Mouse (Mus musculus) macrophage (primary cell): Measurements from ENCODE around the gene Olfr705. TPM values are rescaled to one million over a fixed set of nuclear protein-coding genes. Genes with fewer than 3 reads are reported as not detected.
"Not testable (repeated sequence)": the region's sequence is repeated elsewhere in the genome, so short reads cannot be mapped to it uniquely, and the experiment has no call there.

Source experiments
- H3K27ac ChIP-seq: fragments of 350-480 bp; formaldehyde crosslinking; 2 replicates; pipeline ENCODE4 v1.9.0; 2021
- H3K36me3 ChIP-seq: fragments of 350-480 bp; formaldehyde crosslinking; 2 replicates; pipeline ENCODE4 v1.9.0; 2021; ENCODE audit errors: inconsistent target
- H3K4me3 ChIP-seq: fragments of 350-480 bp; formaldehyde crosslinking; 2 replicates; pipeline ENCODE4 v1.9.0; 2021; ENCODE audit errors: inconsistent target
- H3K79me2 ChIP-seq: fragments of 350-480 bp; formaldehyde crosslinking; 2 replicates; pipeline ENCODE4 v1.9.0; 2021; ENCODE audit errors: inconsistent target
- WGBS: methylation state at CpG from one replicate; pipeline ENCODE4 v1.1.7; 2026; ENCODE audit warnings: inconsistent platforms; ENCODE audit not compliant: missing documents; 5-methylcytosine and 5-hydroxymethylcytosine counted together
- polyA plus RNA-seq: library from polyadenylated mRNA; stranded (reverse); fragments of 250-400 nt; gene quantifications from 3 replicates; pipeline ENCODE4 v1.2.4, GENCODE M21; 2018; ENCODE audit warnings: inconsistent platforms
- total RNA-seq, 78 experiments: library from RNA; depleted of rRNA; stranded (reverse); fragments of 250-400 nt; gene quantifications; 1 replicate in 9 of 78; 2 replicates in 24 of 78; 3 replicates in 43 of 78; 4 replicates in 2 of 78; pipeline ENCODE4 v1.2.4; 2018; ENCODE audit warnings: inconsistent platforms in 56 of 78

The Olfr705 gene
- total RNA-seq (2018; cell fraction: chromatin; rRNA removed): not detected
- total RNA-seq (2018; cell fraction: cytosol; rRNA removed): not detected
- not detected for total RNA-seq (2018; cell fraction: nucleus; rRNA removed)
- not detected in 3 replicates for polyA plus RNA-seq

DNA sequence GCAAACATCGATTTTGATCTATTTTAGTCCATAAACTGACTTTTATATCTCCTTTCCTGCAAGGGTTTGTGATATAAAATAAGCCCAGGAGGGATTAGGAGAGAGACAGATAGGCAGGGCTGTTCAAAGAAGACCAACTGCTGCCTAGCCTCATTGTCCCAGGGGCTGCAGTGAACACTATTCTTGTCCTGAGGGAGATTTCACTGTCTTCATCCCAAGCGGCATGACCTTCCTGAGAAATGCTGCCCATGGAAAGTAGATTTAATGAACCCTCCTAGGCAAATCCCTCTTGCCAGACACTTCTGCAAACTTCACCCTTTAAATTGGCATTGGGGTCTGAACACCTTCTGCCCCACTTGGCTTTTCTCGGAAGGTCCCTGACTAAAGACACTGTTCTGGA is at the start of gene Olfr705:
Gene Olfr705 (minus strand): TSS at position 101 of the 400 bp plus-strand sequence.
- no peak within 1 kb of the TSS for H3K27ac ChIP-seq
- no peaks in the 10 kb centered on the region for H3K36me3 ChIP-seq
- no peak within 1 kb of the TSS for H3K4me3 ChIP-seq
- H3K79me2 ChIP-seq: no peaks in the 10 kb centered on the region
- 86% methylated on average over 3 of the region's 3 CpGs for WGBS

DNA sequence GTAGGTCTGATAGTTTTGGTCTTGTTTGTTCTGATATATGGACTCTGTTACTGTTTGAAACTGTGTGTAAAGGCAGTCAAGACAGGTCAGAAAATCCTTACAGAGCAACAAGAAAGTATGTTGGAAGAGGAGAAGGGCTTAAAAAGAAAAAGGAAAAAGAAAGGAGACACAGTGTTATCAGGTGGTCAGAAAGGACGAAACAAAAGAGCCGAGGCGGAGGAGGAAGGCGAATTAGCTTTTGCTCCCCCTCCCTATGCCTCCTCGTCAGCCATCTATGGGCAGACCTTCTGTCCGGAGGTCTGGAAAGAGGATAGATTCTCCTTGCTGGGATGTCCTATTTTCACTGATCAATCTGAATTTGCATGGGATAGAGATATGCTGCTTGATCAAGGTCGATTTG is 44.3 kb upstream of the Olfr705 start:
- not testable (repeated sequence) for H3K4me3 ChIP-seq, H3K36me3 ChIP-seq, H3K27ac ChIP-seq, H3K79me2 ChIP-seq
- WGBS: 83% methylated on average over 2 of the region's 7 CpGs

DNA sequence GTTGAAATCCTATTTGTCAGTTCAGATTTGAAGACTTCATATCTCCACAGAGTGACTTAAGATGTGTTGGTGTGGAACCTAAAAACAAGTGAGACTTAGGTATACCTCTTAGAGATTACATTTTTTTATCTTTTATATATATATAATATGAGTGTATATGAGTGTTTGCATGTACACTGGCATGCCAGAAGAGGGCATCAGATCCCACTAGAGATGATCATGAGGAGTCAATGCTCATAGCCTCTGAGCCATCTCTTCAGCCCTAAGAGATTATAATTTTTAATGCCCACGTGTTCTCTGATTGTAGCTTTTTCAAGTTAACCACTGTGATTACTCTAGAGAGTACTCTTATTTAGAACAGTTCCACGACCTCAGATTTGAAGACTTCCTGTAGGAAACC is 31.0 kb upstream of the Olfr705 start, which contains the start of gene Olfr1532-ps1:
Gene Olfr1532-ps1 (plus strand): TSS at position 326 of the 400 bp plus-strand sequence.
- no peak within 1 kb of the TSS for H3K27ac ChIP-seq
- H3K36me3 ChIP-seq: no peaks in the 10 kb centered on the region
- H3K4me3 ChIP-seq: no peak within 1 kb of the TSS
- WGBS: 60% methylated on average over 2 of the region's 2 CpGs
- H3K79me2 ChIP-seq: no peaks in the 10 kb centered on the region

DNA sequence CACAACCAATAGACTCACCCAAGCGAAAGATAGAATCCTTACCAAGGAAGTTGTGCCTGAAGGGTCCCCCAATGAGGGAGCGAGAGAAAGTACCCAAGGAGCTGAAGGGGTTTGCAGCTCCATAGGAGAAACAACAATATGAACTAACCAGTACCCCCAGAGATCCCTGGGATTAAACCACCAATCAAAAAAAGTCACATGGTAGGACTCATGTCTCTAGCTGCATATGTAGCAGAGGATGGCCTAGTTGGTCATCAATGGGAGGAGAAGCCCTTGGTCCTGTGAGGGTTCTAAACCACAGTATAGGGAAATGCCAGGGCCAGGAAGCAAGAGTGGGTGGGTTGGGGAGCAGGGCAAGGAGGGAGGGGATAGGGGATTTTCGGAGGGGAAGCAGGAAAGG is 24.4 kb upstream of the Olfr705 start, which contains the start of gene Olfr707:
Gene Olfr707 (minus strand): TSS at position 101 of the 400 bp plus-strand sequence.
- H3K36me3 ChIP-seq, H3K4me3 ChIP-seq, H3K79me2 ChIP-seq, H3K27ac ChIP-seq: not testable (repeated sequence)
- WGBS: 91% methylated on average over 3 of the region's 3 CpGs

DNA sequence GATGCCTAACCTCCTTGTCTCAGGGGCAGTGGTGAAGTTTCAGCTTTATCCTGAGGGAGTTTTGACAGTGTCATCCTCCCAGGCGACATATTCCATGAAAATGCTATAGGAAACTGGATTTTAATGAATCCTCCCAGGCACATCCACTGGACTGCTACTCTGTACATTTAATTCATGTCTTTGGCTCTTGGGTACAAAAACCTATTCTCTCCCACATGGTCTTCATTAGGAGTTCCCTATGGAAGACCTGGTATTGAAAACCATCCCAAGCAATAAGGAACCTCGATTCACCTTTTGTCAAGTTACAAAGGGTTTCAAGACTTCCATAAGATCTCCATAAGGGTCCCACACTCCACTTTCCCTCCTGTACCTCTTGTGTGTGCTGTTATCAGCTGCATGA is 11.4 kb upstream of the Olfr705 start, which contains the start of gene Olfr706:
Gene Olfr706 (minus strand): TSS at position 101 of the 400 bp plus-strand sequence.
- no peaks in the 10 kb centered on the region for H3K36me3 ChIP-seq
- H3K79me2 ChIP-seq: no peaks in the 10 kb centered on the region
- 96% methylated on average over 2 of the region's 2 CpGs for WGBS
- H3K4me3 ChIP-seq: no peak within 1 kb of the TSS
- H3K27ac ChIP-seq: no peak within 1 kb of the TSS

DNA sequence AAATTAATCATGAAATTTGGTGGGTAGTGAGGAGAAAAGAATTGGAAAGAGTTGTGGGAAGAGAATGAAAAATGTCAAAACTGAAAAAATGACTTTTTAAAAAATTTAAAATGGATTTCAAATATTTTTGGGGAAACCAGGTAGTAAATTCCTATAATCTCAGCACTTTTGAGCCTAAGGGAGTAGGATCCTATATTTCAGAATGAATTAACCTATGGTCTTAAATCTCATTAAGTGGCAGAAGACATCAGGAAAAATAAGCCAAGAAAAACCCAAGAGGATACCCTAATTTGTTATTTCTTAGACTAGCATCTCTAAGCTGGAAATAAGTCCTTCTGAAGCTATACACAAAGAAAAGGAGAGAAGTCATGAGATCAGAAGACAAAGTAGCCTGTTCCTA is 13.8 kb downstream of the Olfr705 start, which contains the start of gene Olfr704:
Gene Olfr704 (plus strand): TSS at position 301 of the 400 bp plus-strand sequence.
- no peak within 1 kb of the TSS for H3K27ac ChIP-seq
- no peak within 1 kb of the TSS for H3K4me3 ChIP-seq
- H3K79me2 ChIP-seq: no peaks in the 10 kb centered on the region
- H3K36me3 ChIP-seq: no peaks in the 10 kb centered on the region

DNA sequence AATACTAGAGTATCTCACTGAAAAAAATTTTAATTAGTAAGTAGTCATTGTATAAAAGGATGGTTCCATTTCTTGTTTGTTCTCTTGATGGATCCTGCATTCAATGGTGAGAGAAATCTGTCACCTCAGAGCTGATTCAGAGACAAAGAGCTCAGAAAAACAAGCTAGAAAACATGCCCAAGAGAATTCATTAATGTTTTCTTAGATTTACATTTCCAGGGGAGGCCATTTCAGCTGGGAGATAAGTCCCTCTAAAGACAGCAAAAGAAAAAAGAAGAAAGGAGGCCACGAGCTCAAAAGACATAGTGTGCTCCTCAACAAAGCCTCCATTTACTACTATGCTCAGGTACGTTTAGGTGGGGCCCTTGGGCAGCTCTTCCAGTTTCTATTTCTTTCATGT is 33.6 kb downstream of the Olfr705 start, which contains the start of gene Olfr703:
Gene Olfr703 (plus strand): TSS at position 301 of the 400 bp plus-strand sequence.
- H3K79me2 ChIP-seq: no peaks in the 10 kb centered on the region
- no peak within 1 kb of the TSS for H3K4me3 ChIP-seq
- 91% methylated on average over 2 of the region's 2 CpGs for WGBS
- no peak within 1 kb of the TSS for H3K27ac ChIP-seq
- H3K36me3 ChIP-seq: no peaks in the 10 kb centered on the region

DNA sequence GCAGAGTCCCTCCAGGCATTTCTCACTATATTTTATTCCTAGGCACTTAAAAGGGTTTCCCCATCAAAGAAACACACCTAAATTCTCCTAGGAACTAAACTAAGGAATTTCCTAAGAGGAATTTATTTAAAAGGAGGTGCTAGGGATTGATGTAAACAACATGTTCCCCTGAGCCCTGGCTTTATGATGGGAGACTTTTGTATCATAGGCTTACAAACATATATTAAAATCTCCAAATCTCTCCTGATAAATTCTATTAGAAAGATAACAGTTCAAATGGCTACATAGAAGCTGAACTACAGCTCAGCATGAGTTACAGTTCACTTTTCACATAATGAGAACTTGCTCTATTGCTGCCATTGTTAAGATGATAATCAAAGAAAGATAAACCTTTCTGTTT is 42.9 kb downstream of the Olfr705 start, which contains the start of gene Olfr702:
Gene Olfr702 (minus strand): TSS at position 101 of the 400 bp plus-strand sequence.
- no peaks in the 10 kb centered on the region for H3K36me3 ChIP-seq
- H3K4me3 ChIP-seq: no peak within 1 kb of the TSS
- no peaks in the 10 kb centered on the region for H3K79me2 ChIP-seq
- H3K27ac ChIP-seq: no peak within 1 kb of the TSS

Other genes with a start within 250 kb of the Olfr705 start
- gene Olfr693, start 196.3 kb downstream of the Olfr705 start, polyA plus RNA-seq: not detected in 3 replicates
- not detected in 3 replicates for gene Olfr694, start 185.1 kb downstream of the Olfr705 start, polyA plus RNA-seq
- not detected in 3 replicates for gene Olfr695, start 160.5 kb downstream of the Olfr705 start, polyA plus RNA-seq
- gene Olfr697, start 134.4 kb downstream of the Olfr705 start, polyA plus RNA-seq: not detected in 3 replicates
- gene Olfr698, start 121.5 kb downstream of the Olfr705 start, polyA plus RNA-seq: not detected in 3 replicates
- not detected in 3 replicates for gene Olfr699, start 83.7 kb downstream of the Olfr705 start, polyA plus RNA-seq
- not detected in 3 replicates for gene Olfr700, start 68.1 kb downstream of the Olfr705 start, polyA plus RNA-seq
- gene Olfr701, start 62.8 kb downstream of the Olfr705 start, polyA plus RNA-seq: not detected in 3 replicates
- not detected in 3 replicates for gene Olfr702, start 43.0 kb downstream of the Olfr705 start, polyA plus RNA-seq
- not detected in 3 replicates for gene Olfr703, start 33.5 kb downstream of the Olfr705 start, polyA plus RNA-seq
- not detected in 3 replicates for gene Olfr704, start 13.7 kb downstream of the Olfr705 start, polyA plus RNA-seq
- not detected in 3 replicates for gene Olfr706, start 11.3 kb upstream of the Olfr705 start, polyA plus RNA-seq
- not detected in 3 replicates for gene Olfr707, start 24.4 kb upstream of the Olfr705 start, polyA plus RNA-seq
- not detected in 3 replicates for gene Olfr1532-ps1, start 31.1 kb upstream of the Olfr705 start, polyA plus RNA-seq
- gene Olfr709-ps1, start 55.3 kb upstream of the Olfr705 start, polyA plus RNA-seq: not detected in 3 replicates
- not detected in 3 replicates for gene Olfr710, start 71.4 kb upstream of the Olfr705 start, polyA plus RNA-seq
- gene Olfr6, start 87.0 kb upstream of the Olfr705 start, polyA plus RNA-seq: not detected in 3 replicates
- gene Olfr711, start 98.6 kb upstream of the Olfr705 start, polyA plus RNA-seq: not detected in 3 replicates
- not detected in 3 replicates for gene Olfr2, start 129.2 kb upstream of the Olfr705 start, polyA plus RNA-seq
- gene Olfr713, start 154.3 kb upstream of the Olfr705 start, polyA plus RNA-seq: not detected in 3 replicates
- gene Olfr714, start 194.1 kb upstream of the Olfr705 start, polyA plus RNA-seq: not detected in 3 replicates
- gene Olfr17, start 216.3 kb upstream of the Olfr705 start, polyA plus RNA-seq: not detected in 3 replicates
- gene Olfr715b, start 233.5 kb upstream of the Olfr705 start, polyA plus RNA-seq: not detected in 3 replicates